Mouse (Mus musculus) natural killer cell, adult 2 months (primary cell): Measurements from ENCODE around the gene Slc16a10.
"Not testable (repeated sequence)": the region's sequence is repeated elsewhere in the genome, so short reads cannot be mapped to it uniquely, and the experiment has no call there.

Experiments
- DNase-seq, 2 experiments: peaks; one replicate each; pipeline ENCODE4 v3.0.0; 2022; ENCODE audit warnings: low spot score in 2 of 2

The Slc16a10 gene

DNA sequence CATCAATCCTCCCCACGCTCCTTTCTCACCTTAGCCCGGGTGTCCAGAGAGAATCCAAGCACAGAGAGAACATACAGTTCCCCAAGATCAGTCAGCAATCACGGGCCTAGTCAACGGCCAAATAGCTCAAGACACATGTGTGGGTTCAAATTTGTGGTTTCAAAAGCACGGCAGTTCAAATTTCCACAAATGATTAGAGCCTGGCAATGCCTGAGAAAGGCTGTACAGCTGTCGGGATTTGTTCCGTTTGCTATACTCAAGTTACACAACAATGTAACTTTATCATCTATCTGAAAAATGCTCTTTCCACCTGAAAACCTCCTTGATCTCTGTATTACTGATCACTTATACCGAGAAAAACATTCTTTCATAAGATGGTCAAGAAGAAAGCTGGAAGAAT lies 116.5 kb downstream of the Slc16a10 start:
- DNase-seq = no peak

GRCm38 (mm10) chr10:40024554-40025428 lies 117.3 kb downstream of the Slc16a10 start, which contains the start of gene Mfsd4b1:
Gene Mfsd4b1 (minus strand): TSS chr10:40025268.
- DNase-seq = peak; percentile 77 to 78

DNA sequence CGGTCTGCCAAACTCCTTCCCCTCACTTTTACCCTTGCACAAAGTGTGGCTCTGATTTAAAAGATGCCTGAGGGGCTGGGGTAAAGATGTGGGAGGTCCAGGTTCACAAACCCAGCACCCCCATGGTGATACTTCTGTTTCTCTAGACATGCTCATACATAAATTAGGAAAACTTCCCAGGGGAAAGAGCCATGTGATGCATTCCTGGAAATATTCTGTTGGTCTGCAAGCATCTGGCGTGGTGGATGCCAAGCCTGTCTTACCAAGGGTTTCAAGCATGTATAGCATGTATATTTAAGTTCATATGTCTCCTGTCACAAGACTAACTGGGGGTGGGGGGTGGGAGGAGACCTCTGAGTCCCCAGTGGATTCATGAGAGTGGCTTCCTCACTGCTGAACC lies 121.7 kb downstream of the Slc16a10 start:
- DNase-seq = no peak

DNA sequence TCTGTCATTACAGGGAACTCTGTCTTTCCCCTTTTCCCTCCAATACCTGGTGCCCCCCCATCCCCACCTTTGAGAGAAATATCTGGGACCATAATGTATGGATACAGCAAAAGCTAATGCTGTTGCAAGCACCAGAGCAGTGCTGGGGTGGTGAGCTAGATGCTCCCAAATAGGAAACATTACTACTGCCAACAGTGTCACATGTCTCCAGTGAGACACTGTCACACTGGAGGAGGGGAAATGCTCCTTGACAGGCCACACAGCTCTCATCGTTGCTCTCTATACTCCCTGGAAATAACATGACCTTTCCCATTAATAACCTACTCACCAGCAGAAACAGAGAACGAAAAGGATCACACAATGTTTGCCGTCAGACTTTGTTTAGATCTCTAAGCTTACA lies 122.6 kb downstream of the Slc16a10 start:
- DNase-seq = no peak

DNA sequence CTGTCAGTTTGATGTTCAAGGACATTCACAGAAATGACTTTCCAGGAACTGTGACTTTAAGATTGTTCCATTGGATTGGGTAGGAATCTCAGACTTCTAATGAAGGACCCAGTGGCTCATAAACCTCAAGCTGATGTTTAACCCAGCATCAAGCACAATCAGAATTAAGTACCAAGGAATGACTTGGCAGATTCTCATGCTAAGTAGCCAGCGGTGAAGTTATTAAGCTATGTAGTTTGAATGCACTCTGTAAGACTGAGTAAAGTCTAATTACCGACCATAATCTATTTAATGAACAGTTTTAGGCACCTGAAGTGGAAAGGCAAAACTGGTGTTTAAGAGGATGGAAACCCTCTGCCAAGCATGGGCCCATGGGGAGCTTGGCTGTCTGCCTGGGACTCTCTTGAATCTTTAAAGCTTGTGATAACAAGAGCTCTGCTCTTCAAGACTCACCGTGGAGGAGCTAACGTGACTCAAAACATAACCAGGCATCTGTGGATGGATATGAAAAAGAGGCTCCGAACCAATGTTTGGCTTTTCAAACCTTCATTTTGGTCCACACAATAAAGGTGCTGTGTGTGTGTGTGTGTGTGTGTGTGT lies 123.7 kb downstream of the Slc16a10 start:
- DNase-seq = no peak

GRCm38 (mm10) chr10:40009591-40009990 lies 132.5 kb downstream of the Slc16a10 start:
- no peak for DNase-seq

- not testable (repeated sequence) for DNase-seq
Observed at GRCm38 (mm10) chr10:40008847-40009246, 133.2 kb downstream of the Slc16a10 start.

- DNase-seq = no peak
Observed at GRCm38 (mm10) chr10:40007953-40008352, 134.1 kb downstream of the Slc16a10 start.

DNA sequence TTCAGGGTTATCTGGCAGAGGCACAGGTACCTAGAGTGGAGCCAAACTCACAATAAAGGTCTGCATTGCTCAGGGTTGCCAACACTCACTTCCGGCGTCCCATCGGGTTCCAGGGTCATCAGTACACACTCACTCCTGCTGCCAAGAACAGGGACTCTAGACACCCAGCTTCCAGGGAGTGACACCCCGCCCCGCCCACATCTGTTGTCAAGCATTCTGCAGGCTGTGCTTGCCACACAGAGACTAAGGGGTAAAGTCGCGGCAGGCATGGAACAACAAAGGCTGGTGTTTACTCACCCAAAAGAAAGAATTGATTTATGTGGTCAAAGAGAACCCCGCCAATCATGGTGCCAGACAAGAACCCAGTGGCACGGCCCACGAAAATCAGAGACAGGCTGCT lies 135.1 kb downstream of the Slc16a10 start:
- DNase-seq = peak in 1 of 2 experiments; percentile 4

- DNase-seq = no peak
Observed at GRCm38 (mm10) chr10:40000746-40001145, 141.3 kb downstream of the Slc16a10 start.

DNA sequence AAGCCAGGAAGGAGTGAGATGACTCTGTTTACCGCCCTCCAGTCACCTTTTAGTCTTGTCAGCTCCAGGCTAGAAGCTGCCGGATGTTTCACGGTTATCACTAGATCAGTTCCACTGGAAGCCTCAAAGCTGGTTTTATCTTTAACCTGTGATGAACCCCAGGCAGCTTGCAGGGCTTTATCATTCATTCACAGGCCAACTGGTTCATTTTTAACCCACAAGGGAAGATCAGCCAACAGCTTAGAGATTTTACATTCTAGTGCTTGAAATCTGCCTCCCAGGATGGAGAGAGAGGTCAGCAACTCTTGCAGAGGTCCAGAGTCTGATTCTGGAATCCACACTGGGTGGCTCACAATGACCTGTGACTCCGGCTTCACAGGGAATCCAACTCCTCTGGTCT lies 150.9 kb downstream of the Slc16a10 start:
- no peak for DNase-seq

- no peak for DNase-seq
Observed at GRCm38 (mm10) chr10:39986466-39986865, 155.6 kb downstream of the Slc16a10 start, which contains the start of gene Mfsd4b5. Gene Mfsd4b5 (minus strand): TSS chr10:39986646.
